Mouse (Mus musculus): ENCODE data around the gene Prss22. TPM values are rescaled to one million over a fixed set of nuclear protein-coding genes. Genes with fewer than 3 reads are reported as not detected.
"Not testable (repeated sequence)": the region's sequence is repeated elsewhere in the genome, so short reads cannot be mapped to it uniquely, and the experiment has no call there.

The Prss22 gene
- total RNA-seq, 2 experiments from 2014 or later = not detected

- ATAC-seq (replicated peaks; ENCODE audit: poor library complexity) = not testable (repeated sequence)
Measured at GRCm38 (mm10) chr17:23950828-23951227, 47.1 kb downstream of the Prss22 start.

- ATAC-seq (replicated peaks; ENCODE audit: poor library complexity) = no peak
Measured at GRCm38 (mm10) chr17:23949068-23949467, 48.8 kb downstream of the Prss22 start.

- not testable (repeated sequence) for ATAC-seq (replicated peaks; ENCODE audit: poor library complexity)
Measured at GRCm38 (mm10) chr17:23947486-23947885, 50.4 kb downstream of the Prss22 start.

Other genes with a start within 250 kb of the Prss22 start
- gene Flywch1, start 226.5 kb downstream of the Prss22 start, total RNA-seq (2015) = 4.7 and 5.1 TPM in 2 replicates
- 9.9 and 10.6 TPM in 2 replicates for gene Flywch1, start 226.5 kb downstream of the Prss22 start, total RNA-seq (2017)
- gene Flywch2, start 212.0 kb downstream of the Prss22 start, total RNA-seq (2015) = 1.1 and 3.3 TPM in 2 replicates
- gene Flywch2, start 212.0 kb downstream of the Prss22 start, total RNA-seq (2017) = not detected in 2 replicates
- gene Srrm2, start 207.6 kb downstream of the Prss22 start, total RNA-seq (2015) = 298 and 382 TPM in 2 replicates
- 96.7 and 109 TPM in 2 replicates for gene Srrm2, start 207.6 kb downstream of the Prss22 start, total RNA-seq (2017)
- 262 and 312 TPM in 2 replicates for gene Elob, start 169.0 kb downstream of the Prss22 start, total RNA-seq (2015)
- gene Elob, start 169.0 kb downstream of the Prss22 start, total RNA-seq (2017) = 108 and 112 TPM in 2 replicates
- not detected in 2 replicates for gene Prss33, start 162.0 kb downstream of the Prss22 start, total RNA-seq (2015)
- not detected in 2 replicates for gene Prss33, start 162.0 kb downstream of the Prss22 start, total RNA-seq (2017)
- not detected in 2 replicates for gene Prss32, start 154.2 kb downstream of the Prss22 start, total RNA-seq (2015)
- not detected in 2 replicates for gene Prss32, start 154.2 kb downstream of the Prss22 start, total RNA-seq (2017)
- 0.35 TPM in 1 of 2 replicates, not detected in the other for gene Prss41, start 153.9 kb downstream of the Prss22 start, total RNA-seq (2015)
- gene Prss41, start 153.9 kb downstream of the Prss22 start, total RNA-seq (2017) = not detected in 2 replicates
- gene Prss21, start 130.0 kb downstream of the Prss22 start, total RNA-seq (2015) = not detected in 2 replicates
- gene Prss21, start 130.0 kb downstream of the Prss22 start, total RNA-seq (2017) = not detected in 2 replicates
- gene Dcpp1, start 117.2 kb downstream of the Prss22 start, total RNA-seq (2015) = not detected in 2 replicates
- gene Dcpp1, start 117.2 kb downstream of the Prss22 start, total RNA-seq (2017) = not detected in 2 replicates
- not detected in 2 replicates for gene Dcpp2, start 117.2 kb downstream of the Prss22 start, total RNA-seq (2015)
- gene Dcpp2, start 117.2 kb downstream of the Prss22 start, total RNA-seq (2017) = not detected in 2 replicates
- not detected in 2 replicates for gene Dcpp3, start 80.6 kb downstream of the Prss22 start, total RNA-seq (2015)
- not detected in 2 replicates for gene Dcpp3, start 80.6 kb downstream of the Prss22 start, total RNA-seq (2017)
- gene Sbp, start 56.4 kb downstream of the Prss22 start, total RNA-seq (2015) = not detected in 2 replicates
- gene Sbp, start 56.4 kb downstream of the Prss22 start, total RNA-seq (2017) = not detected in 2 replicates
- gene Sbpl, start 42.8 kb downstream of the Prss22 start, total RNA-seq (2015) = not detected in 2 replicates
- gene Sbpl, start 42.8 kb downstream of the Prss22 start, total RNA-seq (2017) = not detected in 2 replicates
- 0.22 and 0.27 TPM in 2 replicates for gene Prss30, start 17.5 kb downstream of the Prss22 start, total RNA-seq (2015)
- gene Prss30, start 17.5 kb downstream of the Prss22 start, total RNA-seq (2017) = not detected in 2 replicates
- gene Prss27, start 40.0 kb upstream of the Prss22 start, total RNA-seq (2015) = not detected in 2 replicates
- not detected in 2 replicates for gene Prss27, start 40.0 kb upstream of the Prss22 start, total RNA-seq (2017)
- 15.5 and 17.1 TPM in 2 replicates for gene Kctd5, start 75.4 kb upstream of the Prss22 start, total RNA-seq (2015)
- 19.5 and 21.0 TPM in 2 replicates for gene Kctd5, start 75.4 kb upstream of the Prss22 start, total RNA-seq (2017)
- gene Pdpk1, start 152.8 kb upstream of the Prss22 start, total RNA-seq (2015) = 33.3 and 36.3 TPM in 2 replicates
- 41.1 and 49.5 TPM in 2 replicates for gene Pdpk1, start 152.8 kb upstream of the Prss22 start, total RNA-seq (2017)
- gene Amdhd2, start 165.7 kb upstream of the Prss22 start, total RNA-seq (2015) = 21.9 and 33.7 TPM in 2 replicates
- gene Amdhd2, start 165.7 kb upstream of the Prss22 start, total RNA-seq (2017) = 65.1 and 65.5 TPM in 2 replicates
- 405 and 437 TPM in 2 replicates for gene Atp6v0c, start 171.6 kb upstream of the Prss22 start, total RNA-seq (2015)
- gene Atp6v0c, start 171.6 kb upstream of the Prss22 start, total RNA-seq (2017) = 109 and 145 TPM in 2 replicates
- 3.6 and 6.4 TPM in 2 replicates for gene Tbc1d24, start 207.5 kb upstream of the Prss22 start, total RNA-seq (2015)
- gene Tbc1d24, start 207.5 kb upstream of the Prss22 start, total RNA-seq (2017) = 6.4 and 6.6 TPM in 2 replicates
- gene Ntn3, start 211.4 kb upstream of the Prss22 start, total RNA-seq (2015) = 0.15 TPM in 1 of 2 replicates, not detected in the other
- gene Ntn3, start 211.4 kb upstream of the Prss22 start, total RNA-seq (2017) = 0.12 and 0.30 TPM in 2 replicates
- 7.8 and 10.2 TPM in 2 replicates for gene Tedc2, start 222.8 kb upstream of the Prss22 start, total RNA-seq (2015)
- gene Tedc2, start 222.8 kb upstream of the Prss22 start, total RNA-seq (2017) = 13.9 and 16.2 TPM in 2 replicates

Data from megakaryocyte progenitor cell, adult 5-6 weeks (primary cell).